Mouse (Mus musculus) C2C12 (cell line): ENCODE measurements around the gene Trp53.
A peak's percentile ranks its signal among the peaks of the same experiment; 100 is the strongest.

Experiments used
- CTCF ChIP-seq: IDR thresholded peaks from one replicate; pipeline ENCODE4 v1.5.1; 2011; ENCODE audit not compliant: control insufficient read depth, insufficient read depth, insufficient read length
- FOSL1 ChIP-seq: IDR thresholded peaks from one replicate; pipeline ENCODE4 v1.8.0; 2011; ENCODE audit warnings: mild to moderate bottlenecking, low read length; ENCODE audit not compliant: poor library complexity, insufficient read depth, severe bottlenecking
- MAX ChIP-seq: IDR thresholded peaks from one replicate; pipeline ENCODE4 v1.6.1; 2011; ENCODE audit warnings: mild to moderate bottlenecking, control low read depth
- USF1 ChIP-seq: IDR thresholded peaks from one replicate; pipeline ENCODE4 v1.6.1; 2011; ENCODE audit warnings: low read depth, mild to moderate bottlenecking, control low read depth, moderate library complexity

DNA sequence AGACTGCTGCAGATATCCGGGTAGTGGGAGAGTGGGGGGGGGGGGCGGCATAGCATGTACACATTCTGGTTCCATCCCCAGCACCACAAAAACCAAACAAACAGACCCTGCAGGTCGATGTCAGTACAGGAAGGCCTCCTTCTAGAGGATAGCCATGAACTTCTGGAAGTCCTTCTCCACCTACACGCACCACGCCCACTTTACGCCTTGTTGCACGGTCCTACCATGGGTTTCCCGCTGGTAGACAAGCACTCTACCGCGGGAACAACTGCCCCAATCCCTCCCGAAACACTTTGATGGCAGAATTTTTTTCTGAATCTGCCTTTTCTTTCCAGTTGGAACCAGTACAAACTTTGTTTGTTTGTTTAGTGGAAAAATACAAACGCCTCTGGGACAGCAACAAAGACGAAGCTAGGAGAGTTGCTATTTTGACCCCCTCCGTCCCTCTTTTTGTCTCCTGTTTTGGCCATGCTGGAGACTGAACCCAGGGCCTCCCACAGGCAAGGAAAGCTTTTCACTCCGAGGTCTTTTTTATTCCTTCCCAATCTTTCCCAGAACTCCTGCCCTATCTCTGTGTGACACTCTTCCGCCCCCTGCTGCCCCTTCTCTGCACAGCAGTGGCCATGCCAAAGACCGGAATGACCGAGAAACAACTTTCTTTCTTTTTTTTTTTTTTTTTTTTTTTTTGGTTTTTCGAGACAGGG, 33.5 kb downstream of the Trp53 start:
- peak; percentile 51 for TF ChIP-seq CTCF
- no peak for TF ChIP-seq MAX
- no peak for TF ChIP-seq USF1
- no peak for TF ChIP-seq FOSL1
